Mouse (Mus musculus) limb, embryonic 11.5 days (tissue): Measurements from ENCODE around the gene Snrnp70. TPM values are rescaled to one million over a fixed set of nuclear protein-coding genes. Genes with fewer than 3 reads are reported as not detected.

Source experiments
- ATAC-seq: fragments of 200-750 bp; cut with Nextera tagmentation; 2 replicates; pipeline ENCODE4 v1.8.0; 2017; ENCODE audit warnings: low read depth; ENCODE audit not compliant: insufficient number of reproducible peaks, low FRiP score, low TSS enrichment
- DNase-seq: peaks from one replicate; pipeline ENCODE4 v3.0.0-alpha.2; 2015; ENCODE audit warnings: low spot score
- H3K27ac ChIP-seq: fragments of 300-500 bp; sonication (generic); replicated peaks from 2 replicates; pipeline ENCODE4 v1.5.1; 2014; ENCODE audit warnings: low read depth, mild to moderate bottlenecking, low read length
- H3K27me3 ChIP-seq: fragments of 300-500 bp; sonication (generic); 2 replicates; pipeline ENCODE4 v1.6.1; 2014; ENCODE audit warnings: mild to moderate bottlenecking, low read length, mixed read lengths; ENCODE audit not compliant: control insufficient read depth, insufficient read depth
- H3K36me3 ChIP-seq: fragments of 300-500 bp; sonication (generic); 2 replicates; pipeline ENCODE4 v1.6.1; 2014; ENCODE audit warnings: mild to moderate bottlenecking, low read length, moderate library complexity, mixed read lengths; ENCODE audit not compliant: control insufficient read depth, insufficient read depth
- H3K4me1 ChIP-seq: fragments of 300-500 bp; sonication (generic); 2 replicates; pipeline ENCODE4 v1.6.1; 2014; ENCODE audit warnings: low read length, mixed read lengths; ENCODE audit not compliant: control insufficient read depth, insufficient read depth
- H3K4me2 ChIP-seq: fragments of 300-500 bp; sonication (generic); 2 replicates; pipeline ENCODE4 v1.6.1; 2014; ENCODE audit warnings: low read depth, mild to moderate bottlenecking, moderate library complexity; ENCODE audit not compliant: severe bottlenecking
- H3K4me3 ChIP-seq: fragments of 300-500 bp; sonication (generic); 2 replicates; pipeline ENCODE4 v1.5.1; 2014; ENCODE audit warnings: low read depth, low read length
- H3K9ac ChIP-seq: fragments of 300-500 bp; sonication (generic); 2 replicates; pipeline ENCODE4 v1.6.1; 2014; ENCODE audit warnings: mild to moderate bottlenecking, low read length
- H3K9me3 ChIP-seq: fragments of 300-500 bp; sonication (generic); 2 replicates; pipeline ENCODE4 v1.6.1; 2016; ENCODE audit warnings: low read length; ENCODE audit not compliant: control insufficient read depth
- WGBS: fragments of 180-500 bp; shearing (Covaris S2); extraction: QIAGEN DNeasy Blood & Tissue Kit; methylation state at CpG from one replicate; pipeline ENCODE4 v1.1.7; 2014; 5-methylcytosine and 5-hydroxymethylcytosine counted together
- polyA plus RNA-seq: library from polyadenylated mRNA; unstranded; fragments of >200 nt; fragmentation: Nextera tagmentation; extraction: Ambion mirVana; gene quantifications from 2 replicates; pipeline ENCODE4 v1.2.1, GENCODE M21; 2014

Snrnp70 gene
- polyA plus RNA-seq, 1 experiment from 2014 or later = 93.0 TPM

GRCm38 (mm10) chr7:45433835-45434202 is 38.3 kb upstream of the Snrnp70 start:
- Histone ChIP-seq H3K27ac (0 out of 2 replicates have a peak overlapping the region, but pooled peaks have one; percentile 3), H3K4me2 (peak overlapping the region; percentile 92), H3K4me1 (peaks cover 36% of the 10 kb centered on the region), H3K9me3 (no peaks in the 10 kb centered on the region), H3K9ac (peak overlapping the region; percentile 55), H3K36me3 (peaks cover 6% of the 10 kb centered on the region), H3K4me3 (peak overlapping the region; percentile 82), H3K27me3 (no peaks in the 10 kb centered on the region)
- DNase-seq = no peak
- 2% methylated on average over 7 of the region's 7 CpGs for WGBS
- no peak for ATAC-seq

- H3K4me2 ChIP-seq = no peak overlapping the region
- DNase-seq = no peak
- no peak for ATAC-seq
- 93% methylated on average over 8 of the region's 8 CpGs for WGBS
- no peaks in the 10 kb centered on the region for H3K27me3 ChIP-seq
- H3K4me3 ChIP-seq = no peak overlapping the region
- no peak overlapping the region for H3K9ac ChIP-seq
- no peak overlapping the region for H3K27ac ChIP-seq
- H3K4me1 ChIP-seq = no peaks in the 10 kb centered on the region
- peaks cover 32% of the 10 kb centered on the region for H3K36me3 ChIP-seq
- no peaks in the 10 kb centered on the region for H3K9me3 ChIP-seq
These were observed 31.0 kb upstream of the Snrnp70 start for GRCm38 (mm10) chr7:45426556-45426955.

GRCm38 (mm10) chr7:45421194-45421593 is 25.7 kb upstream of the Snrnp70 start:
- ATAC-seq (no peak), DNase-seq (no peak)
- H3K4me1 ChIP-seq = peaks cover 12% of the 10 kb centered on the region; the same call in 1 of the 2 replicates
- H3K27me3 ChIP-seq = peaks cover 36% of the 10 kb centered on the region
- no peak overlapping the region for H3K4me3 ChIP-seq
- H3K9ac ChIP-seq = no peak overlapping the region
- no peaks in the 10 kb centered on the region for H3K9me3 ChIP-seq
- no peak overlapping the region for H3K4me2 ChIP-seq
- H3K27ac ChIP-seq = no peak overlapping the region
- peaks cover 23% of the 10 kb centered on the region for H3K36me3 ChIP-seq
- WGBS = 90% methylated on average over 14 of the region's 14 CpGs

DNA sequence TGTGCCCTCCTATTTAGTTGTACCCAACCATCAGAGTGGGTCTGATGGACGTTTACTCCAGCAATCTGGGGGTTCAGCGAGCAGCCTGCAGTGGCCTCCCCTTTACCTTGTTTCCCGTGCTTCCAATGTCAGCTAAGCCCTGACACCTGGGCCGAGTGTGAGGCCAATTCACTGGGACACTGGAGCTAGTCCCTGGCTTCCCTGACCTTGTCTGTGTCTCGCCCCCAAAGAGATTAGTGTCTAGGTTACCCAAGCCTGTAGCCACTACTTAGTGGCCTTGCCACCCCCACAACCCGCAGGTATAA is 25.0 kb upstream of the Snrnp70 start, which contains the start of gene Lhb:
Lhb (plus strand) TSS at position 206 of the 305 bp plus-strand sequence.
- WGBS = 53% methylated on average over 6 of the region's 6 CpGs
- no peak within 1 kb of the TSS for H3K4me3 ChIP-seq
- no peak within 1 kb of the TSS for H3K27ac ChIP-seq
- H3K27me3 ChIP-seq = peaks cover 43% of the 10 kb centered on the region
- H3K4me1 ChIP-seq = peaks cover 15% of the 10 kb centered on the region; the same call in 1 of the 2 replicates
- DNase-seq (no peak), ATAC-seq (no peak)
- peaks cover 20% of the 10 kb centered on the region for H3K36me3 ChIP-seq
- H3K4me2 ChIP-seq = peak within 1 kb of the TSS; percentile 25
- H3K9ac ChIP-seq = no peak within 1 kb of the TSS
- H3K9me3 ChIP-seq = no peaks in the 10 kb centered on the region

DNA sequence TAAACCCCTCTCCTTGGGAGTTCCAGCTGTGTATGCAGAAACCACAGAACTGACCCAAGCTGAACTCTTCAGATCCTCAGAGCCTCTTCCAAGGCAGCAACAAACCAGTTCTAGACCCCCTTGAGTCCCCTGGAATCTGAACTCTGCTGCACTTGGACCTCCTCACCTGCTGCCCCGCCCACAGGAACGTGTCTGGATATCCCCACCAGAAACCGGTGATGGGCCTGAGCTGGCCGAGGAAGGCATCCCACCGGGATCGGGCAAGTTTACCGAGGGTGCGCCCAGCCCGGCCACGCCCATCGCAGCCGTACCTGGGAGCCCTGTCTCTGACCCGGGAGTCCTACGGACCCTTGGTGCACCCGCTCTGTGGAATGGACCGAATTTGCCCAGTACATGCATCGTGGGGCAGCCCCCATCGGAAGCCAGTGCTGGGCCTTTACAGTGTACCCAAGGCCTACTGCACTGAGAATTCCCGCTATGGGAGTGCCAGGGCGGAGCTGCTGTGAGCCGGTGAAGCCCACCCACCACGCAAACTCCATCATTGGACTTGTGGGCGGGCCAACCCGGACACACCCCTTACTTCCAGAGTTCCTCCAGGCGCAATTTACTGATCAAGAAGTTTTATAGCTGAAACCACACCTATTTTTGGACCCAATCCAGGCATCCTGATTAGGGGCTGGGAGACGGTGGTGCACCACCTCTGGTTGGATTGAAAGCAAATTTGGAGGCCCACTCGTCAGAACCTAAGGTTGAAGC is 24.5 kb upstream of the Snrnp70 start:
- peaks cover 15% of the 10 kb centered on the region; the same call in 1 of the 2 replicates for H3K4me1 ChIP-seq
- DNase-seq (peak; percentile 47), ATAC-seq (no peak)
- no peak overlapping the region for H3K9ac ChIP-seq
- WGBS = 13% methylated on average over 27 of the region's 27 CpGs
- H3K4me2 ChIP-seq = peak overlapping the region; percentile 25
- H3K27me3 ChIP-seq = peaks cover 48% of the 10 kb centered on the region
- peaks cover 17% of the 10 kb centered on the region for H3K36me3 ChIP-seq
- H3K27ac ChIP-seq = no peak overlapping the region
- H3K4me3 ChIP-seq = no peak overlapping the region
- H3K9me3 ChIP-seq = no peaks in the 10 kb centered on the region

DNA sequence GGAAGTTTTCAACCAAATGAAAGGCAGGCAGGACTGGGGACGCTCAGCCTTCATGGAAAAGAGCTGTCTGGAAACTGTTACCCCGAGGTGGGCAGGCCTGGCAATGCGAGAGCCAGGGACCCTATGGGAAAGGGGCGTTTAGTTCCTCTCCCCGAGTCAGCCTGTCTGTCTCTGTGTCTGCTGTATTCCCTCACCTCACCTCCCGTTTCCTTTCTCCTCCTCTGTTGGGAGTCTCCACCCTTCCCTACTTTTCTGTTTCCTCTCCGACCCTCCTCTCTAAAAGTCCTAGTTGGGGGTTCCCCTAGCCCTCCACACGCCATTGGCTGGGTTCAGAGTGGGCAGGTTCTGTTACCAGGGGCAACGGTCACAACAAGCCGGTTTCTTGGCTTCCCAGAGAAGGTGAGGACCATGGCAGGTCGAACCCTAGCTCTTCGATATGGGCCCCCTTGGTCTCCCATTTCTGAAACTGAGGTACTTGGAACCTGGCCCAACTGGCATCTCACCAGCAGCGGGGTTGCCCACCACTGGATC is 22.5 kb upstream of the Snrnp70 start:
- H3K9ac ChIP-seq = 0 out of 2 replicates have a peak overlapping the region, but pooled peaks have one; percentile 30
- H3K27ac ChIP-seq = no peak overlapping the region
- H3K4me3 ChIP-seq = no peak overlapping the region
- peaks cover 22% of the 10 kb centered on the region for H3K4me1 ChIP-seq
- 9% methylated on average over 13 of the region's 13 CpGs for WGBS
- peak; percentile 49 for DNase-seq
- ATAC-seq = no peak
- H3K4me2 ChIP-seq = 0 out of 2 replicates have a peak overlapping the region, but pooled peaks have one; percentile 7
- peaks cover 13% of the 10 kb centered on the region for H3K36me3 ChIP-seq
- peaks cover 68% of the 10 kb centered on the region for H3K27me3 ChIP-seq
- H3K9me3 ChIP-seq = no peaks in the 10 kb centered on the region

GRCm38 (mm10) chr7:45415636-45416035 is 20.1 kb upstream of the Snrnp70 start:
- Histone ChIP-seq H3K27me3 (peaks cover 86% of the 10 kb centered on the region), H3K27ac (no peak overlapping the region), H3K4me2 (peak overlapping the region; percentile 24; the same call in 1 of the 2 replicates), H3K9me3 (no peaks in the 10 kb centered on the region), H3K4me1 (peaks cover 22% of the 10 kb centered on the region), H3K9ac (no peak overlapping the region), H3K36me3 (no peaks in the 10 kb centered on the region), H3K4me3 (no peak overlapping the region)
- no peak for DNase-seq
- no peak for ATAC-seq
- WGBS = 13% methylated on average over 37 of the region's 37 CpGs

DNA sequence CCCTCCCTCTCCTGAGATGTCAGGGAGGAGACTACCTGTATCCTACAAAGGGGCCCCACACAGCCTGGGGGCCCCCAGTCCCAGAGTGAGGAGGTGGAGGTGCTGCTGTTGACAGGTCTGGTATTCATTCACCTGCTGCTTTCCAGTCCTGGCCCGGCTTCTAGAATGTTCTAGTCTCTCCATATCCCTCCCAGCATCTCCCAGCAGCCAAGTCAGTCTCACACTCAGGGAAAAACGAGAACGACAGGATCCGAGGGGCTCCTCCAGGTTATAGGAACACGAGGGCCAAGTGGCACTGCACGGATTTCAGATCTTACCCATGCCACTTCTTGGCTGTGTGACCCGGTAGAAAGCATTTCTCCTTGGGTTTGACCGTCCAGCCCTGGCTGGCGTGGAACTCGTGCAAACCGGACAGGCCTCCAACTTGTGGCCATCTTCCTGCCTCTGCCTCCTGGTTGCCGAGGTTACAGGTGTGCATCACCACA is 19.2 kb upstream of the Snrnp70 start:
- ATAC-seq = no peak
- peak; percentile 33 for DNase-seq
- H3K4me3 ChIP-seq = no peak overlapping the region
- H3K27ac ChIP-seq = no peak overlapping the region
- no peaks in the 10 kb centered on the region for H3K36me3 ChIP-seq
- H3K9me3 ChIP-seq = no peaks in the 10 kb centered on the region
- peaks cover 16% of the 10 kb centered on the region for H3K4me1 ChIP-seq
- H3K4me2 ChIP-seq = no peak overlapping the region; the same call in 1 of the 2 replicates
- 39% methylated on average over 12 of the region's 12 CpGs for WGBS
- H3K27me3 ChIP-seq = peaks cover 88% of the 10 kb centered on the region
- no peak overlapping the region for H3K9ac ChIP-seq
